Mouse (Mus musculus) neural tube, embryonic 13.5 days (tissue): ENCODE data around the gene Olfr134. TPM values are rescaled to one million over a fixed set of nuclear protein-coding genes. Genes with fewer than 3 reads are reported as not detected.
"Not testable (repeated sequence)": the region's sequence is repeated elsewhere in the genome, so short reads cannot be mapped to it uniquely, and the experiment has no call there.

Experiments
- ATAC-seq: fragments of 200-750 bp; cut with Nextera tagmentation; 2 replicates; pipeline ENCODE4 v1.8.0; 2017; ENCODE audit warnings: low read depth, mild to moderate bottlenecking, moderate TSS enrichment, moderate library complexity
- H3K27ac ChIP-seq: fragments of 300-500 bp; sonication (generic); replicated peaks from 2 replicates; pipeline ENCODE4 v1.5.1; 2015; ENCODE audit warnings: moderate library complexity, mild to moderate bottlenecking, inconsistent platforms
- H3K27me3 ChIP-seq: fragments of 300-500 bp; sonication (generic); 2 replicates; pipeline ENCODE4 v1.6.1; 2015; ENCODE audit warnings: mild to moderate bottlenecking, inconsistent platforms
- H3K36me3 ChIP-seq: fragments of 300-500 bp; sonication (generic); 2 replicates; pipeline ENCODE4 v1.6.1; 2015; ENCODE audit warnings: mild to moderate bottlenecking, inconsistent platforms
- H3K4me1 ChIP-seq: fragments of 300-500 bp; sonication (generic); replicated peaks from 2 replicates; pipeline ENCODE4 v1.6.1; 2015; ENCODE audit warnings: inconsistent platforms
- H3K4me2 ChIP-seq: fragments of 300-500 bp; sonication (generic); 2 replicates; pipeline ENCODE4 v1.6.1; 2015; ENCODE audit warnings: inconsistent platforms, mild to moderate bottlenecking, moderate library complexity
- H3K4me3 ChIP-seq: fragments of 300-500 bp; sonication (generic); 2 replicates; pipeline ENCODE4 v1.5.1; 2015; ENCODE audit warnings: mild to moderate bottlenecking, inconsistent platforms
- H3K9ac ChIP-seq: fragments of 300-500 bp; sonication (generic); 2 replicates; pipeline ENCODE4 v1.6.1; 2015; ENCODE audit warnings: moderate library complexity, mild to moderate bottlenecking, inconsistent platforms
- H3K9me3 ChIP-seq: fragments of 300-500 bp; sonication (generic); 2 replicates; pipeline ENCODE4 v1.6.1; 2016; ENCODE audit warnings: inconsistent platforms
- WGBS: fragments of 180-500 bp; shearing (Covaris S2); methylation state at CpG from one replicate; pipeline ENCODE4 v1.1.7; 2015; 5-methylcytosine and 5-hydroxymethylcytosine counted together
- polyA plus RNA-seq: library from polyadenylated mRNA; unstranded; fragments of >200 nt; fragmentation: Nextera tagmentation; extraction: Ambion mirVana; gene quantifications from 2 replicates; pipeline ENCODE4 v1.2.1, GENCODE M21; 2015

Olfr134 gene
- polyA plus RNA-seq = not detected in 2 replicates

GRCm38 (mm10) chr17:38171088-38171487 lies at the start of gene Olfr134:
TSS of gene Olfr134 (plus strand) at chr17:38171388.
- H3K36me3 ChIP-seq = no peaks in the 10 kb centered on the region
- no peaks in the 10 kb centered on the region for H3K27me3 ChIP-seq
- H3K27ac ChIP-seq = no peak within 1 kb of the TSS
- H3K9me3 ChIP-seq = no peaks in the 10 kb centered on the region
- no peak within 1 kb of the TSS for H3K4me2 ChIP-seq
- ATAC-seq = no peak
- no peak within 1 kb of the TSS for H3K4me3 ChIP-seq
- no peaks in the 10 kb centered on the region for H3K4me1 ChIP-seq
- H3K9ac ChIP-seq = no peak within 1 kb of the TSS
- WGBS = 67% methylated on average over 3 of the region's 3 CpGs

DNA sequence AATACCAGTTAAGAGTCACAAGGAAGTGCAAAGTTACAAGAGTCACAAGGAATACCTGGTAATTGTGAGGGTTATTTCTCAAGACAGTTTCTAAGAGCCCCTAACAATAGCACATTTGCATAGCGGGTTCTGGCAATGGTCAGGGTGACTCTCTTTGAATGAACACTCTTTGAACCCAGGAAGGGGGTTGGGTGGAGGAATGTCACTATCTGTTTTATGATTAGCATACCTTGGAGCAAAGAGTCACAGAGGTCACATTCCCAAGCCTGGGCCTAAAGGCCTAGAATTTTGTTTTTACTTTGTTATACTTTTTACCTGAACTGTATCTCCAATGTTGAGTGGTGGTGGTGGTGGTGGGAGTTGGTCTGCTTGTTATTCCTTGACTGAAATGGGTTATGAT lies 47.0 kb upstream of the Olfr134 start:
- not testable (repeated sequence) for H3K4me3 ChIP-seq, H3K27me3 ChIP-seq, H3K36me3 ChIP-seq, H3K4me2 ChIP-seq, H3K4me1 ChIP-seq, H3K9ac ChIP-seq, ATAC-seq, H3K9me3 ChIP-seq, H3K27ac ChIP-seq
- 78% methylated on average over 1 of the region's 1 CpGs for WGBS

GRCm38 (mm10) chr17:38125371-38125770 lies 45.8 kb upstream of the Olfr134 start:
- H3K4me2 ChIP-seq, H3K4me3 ChIP-seq, H3K4me1 ChIP-seq, ATAC-seq, H3K9ac ChIP-seq, H3K9me3 ChIP-seq, H3K27me3 ChIP-seq, H3K36me3 ChIP-seq, H3K27ac ChIP-seq: not testable (repeated sequence)
- 86% methylated on average over 3 of the region's 3 CpGs for WGBS

- Histone ChIP-seq H3K4me1 (no peaks in the 10 kb centered on the region), H3K4me2 (no peak within 1 kb of the TSS), H3K9me3 (no peaks in the 10 kb centered on the region), H3K4me3 (no peak within 1 kb of the TSS), H3K36me3 (no peaks in the 10 kb centered on the region), H3K27ac (no peak within 1 kb of the TSS), H3K9ac (no peak within 1 kb of the TSS), H3K27me3 (no peaks in the 10 kb centered on the region)
- WGBS = 73% methylated on average over 1 of the region's 1 CpGs
- no peak for ATAC-seq
Measured at GRCm38 (mm10) chr17:38134426-38134825, 36.8 kb upstream of the Olfr134 start, which contains the start of gene Olfr132. TSS of gene Olfr132 (minus strand) at chr17:38134526.

- ATAC-seq = no peak
- Histone ChIP-seq H3K4me3 (no peak within 1 kb of the TSS), H3K27me3 (no peaks in the 10 kb centered on the region), H3K4me1 (no peaks in the 10 kb centered on the region), H3K4me2 (no peak within 1 kb of the TSS), H3K27ac (no peak within 1 kb of the TSS), H3K9ac (no peak within 1 kb of the TSS), H3K36me3 (no peaks in the 10 kb centered on the region), H3K9me3 (no peaks in the 10 kb centered on the region)
- WGBS = 68% methylated on average over 2 of the region's 2 CpGs
Measured at GRCm38 (mm10) chr17:38144981-38145380, 26.2 kb upstream of the Olfr134 start, which contains the start of gene Olfr133. TSS of gene Olfr133 (plus strand) at chr17:38145281.

DNA sequence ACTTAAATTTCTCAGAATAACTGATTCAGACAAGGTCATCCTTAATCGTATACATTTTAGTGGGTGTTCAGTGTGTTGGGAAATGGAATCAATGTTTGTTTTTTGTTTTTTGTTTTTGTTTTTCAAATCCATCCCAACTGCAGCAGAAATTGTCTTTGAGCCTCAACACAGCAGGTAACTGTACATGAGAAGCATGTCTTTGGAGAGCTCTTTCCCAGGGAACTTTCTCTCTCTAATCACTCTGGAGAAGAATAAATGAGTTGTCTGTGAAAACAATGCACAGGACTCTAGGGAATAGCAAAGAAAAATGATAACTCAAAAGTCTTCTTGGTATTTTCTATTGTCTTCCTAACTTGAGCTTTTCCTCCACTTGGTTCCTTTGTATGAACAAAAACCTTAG lies 32.8 kb downstream of the Olfr134 start, which contains the start of gene Olfr135:
Gene Olfr135 (plus strand): TSS at position 301 of the 400 bp plus-strand sequence.
- peaks cover 4% of the 10 kb centered on the region; the same call in 1 of the 2 replicates for H3K9me3 ChIP-seq
- ATAC-seq = no peak
- H3K9ac ChIP-seq = no peak within 1 kb of the TSS
- H3K27ac ChIP-seq = no peak within 1 kb of the TSS
- WGBS = 92% methylated on average over 1 of the region's 1 CpGs
- no peak within 1 kb of the TSS for H3K4me3 ChIP-seq
- no peaks in the 10 kb centered on the region for H3K27me3 ChIP-seq
- no peak within 1 kb of the TSS for H3K4me2 ChIP-seq
- H3K4me1 ChIP-seq = no peaks in the 10 kb centered on the region
- H3K36me3 ChIP-seq = no peaks in the 10 kb centered on the region

Other genes starting within 250 kb of the Olfr134 start
- not detected in 2 replicates for gene Olfr761, start 218.3 kb upstream of the Olfr134 start, polyA plus RNA-seq
- gene Olfr129, start 111.3 kb upstream of the Olfr134 start, polyA plus RNA-seq = not detected in 2 replicates
- not detected in 2 replicates for gene Olfr130, start 107.5 kb upstream of the Olfr134 start, polyA plus RNA-seq
- not detected in 2 replicates for gene Olfr131, start 82.7 kb upstream of the Olfr134 start, polyA plus RNA-seq
- not detected in 2 replicates for gene Olfr132, start 36.9 kb upstream of the Olfr134 start, polyA plus RNA-seq
- not detected in 2 replicates for gene Olfr133, start 26.1 kb upstream of the Olfr134 start, polyA plus RNA-seq
- gene Olfr135, start 32.9 kb downstream of the Olfr134 start, polyA plus RNA-seq = not detected in 2 replicates
- not detected in 2 replicates for gene Olfr138, start 89.6 kb downstream of the Olfr134 start, polyA plus RNA-seq
- gene Olfr137, start 136.2 kb downstream of the Olfr134 start, polyA plus RNA-seq = not detected in 2 replicates
- not detected in 2 replicates for gene Olfr136, start 158.4 kb downstream of the Olfr134 start, polyA plus RNA-seq
- gene Esp36, start 248.8 kb downstream of the Olfr134 start, polyA plus RNA-seq = not detected in 2 replicates